Mouse (Mus musculus): ENCODE results near the gene Cerk.
"Not testable (repeated sequence)": the region's sequence is repeated elsewhere in the genome, so short reads cannot be mapped to it uniquely, and the experiment has no call there.

Gene Cerk

DNA sequence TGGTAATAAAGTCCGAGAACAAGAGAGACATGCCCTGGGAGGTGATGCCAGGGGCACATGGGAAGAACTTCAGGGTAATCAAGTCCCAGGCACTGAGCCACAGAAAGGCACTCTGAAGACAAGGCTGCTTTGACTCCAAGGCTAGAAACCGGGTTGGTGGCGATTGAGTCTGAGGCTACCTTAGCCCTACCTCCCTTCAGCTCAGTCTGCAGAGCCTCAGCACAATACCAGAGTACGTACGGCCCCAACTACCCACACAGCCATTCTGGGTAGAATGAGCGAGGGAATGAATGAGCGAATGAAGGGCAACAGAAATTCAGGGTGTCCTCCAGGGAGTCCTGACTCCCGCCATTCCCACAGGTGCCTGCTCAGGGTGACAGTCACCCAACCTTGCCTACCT, 2.5 kb downstream of the Cerk start:
- no peak for DNase-seq (ENCODE audit: extremely low read depth, insufficient read length, low spot score)

DNA sequence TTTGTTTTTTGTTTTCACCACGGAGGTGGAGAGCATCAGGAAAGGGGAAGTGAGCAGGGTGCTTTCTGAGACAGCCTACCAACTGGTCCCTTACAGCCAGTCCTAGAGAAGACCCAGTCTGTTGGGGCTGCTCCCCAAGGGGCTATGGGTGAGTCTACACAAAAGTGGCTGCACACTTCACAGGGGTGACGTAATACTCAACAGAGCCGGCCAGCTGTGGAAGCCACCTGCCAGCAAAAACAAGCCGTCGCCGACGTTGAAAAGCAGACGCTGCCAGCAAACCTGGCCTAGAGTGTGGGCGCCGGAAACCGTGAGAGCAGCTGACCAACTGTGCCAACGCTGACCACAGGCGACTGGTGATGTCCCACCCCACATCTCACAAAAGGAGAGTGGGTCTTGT, 3.3 kb downstream of the Cerk start:
- peak; percentile 67 for DNase-seq (ENCODE audit: extremely low read depth, insufficient read length, low spot score)

DNA sequence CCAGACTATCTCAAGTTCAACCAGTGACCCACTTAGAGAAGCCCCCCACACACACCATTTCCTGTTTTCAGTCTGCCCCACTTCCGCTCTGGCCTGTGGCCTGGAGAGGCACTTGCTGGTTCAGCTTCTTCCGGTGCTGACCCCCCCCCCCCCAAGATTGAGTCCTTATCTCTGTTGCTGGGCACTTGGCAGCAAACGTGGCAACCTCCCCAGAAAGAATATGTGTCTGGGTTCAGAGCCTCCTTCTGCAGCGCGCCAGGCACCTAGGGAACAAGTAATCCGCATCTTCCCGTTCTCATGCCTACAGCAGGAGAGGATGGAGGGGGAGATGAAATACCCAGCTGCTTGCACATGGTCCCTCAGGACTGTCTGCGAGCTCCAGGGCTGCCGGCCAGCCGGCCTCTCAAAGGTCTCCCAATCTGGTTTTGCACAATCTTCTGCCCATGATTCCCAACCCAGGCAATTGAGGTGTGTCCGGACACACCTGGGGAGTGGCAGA, 4.0 kb downstream of the Cerk start:
- DNase-seq (ENCODE audit: extremely low read depth, insufficient read length, low spot score): no peak

DNA sequence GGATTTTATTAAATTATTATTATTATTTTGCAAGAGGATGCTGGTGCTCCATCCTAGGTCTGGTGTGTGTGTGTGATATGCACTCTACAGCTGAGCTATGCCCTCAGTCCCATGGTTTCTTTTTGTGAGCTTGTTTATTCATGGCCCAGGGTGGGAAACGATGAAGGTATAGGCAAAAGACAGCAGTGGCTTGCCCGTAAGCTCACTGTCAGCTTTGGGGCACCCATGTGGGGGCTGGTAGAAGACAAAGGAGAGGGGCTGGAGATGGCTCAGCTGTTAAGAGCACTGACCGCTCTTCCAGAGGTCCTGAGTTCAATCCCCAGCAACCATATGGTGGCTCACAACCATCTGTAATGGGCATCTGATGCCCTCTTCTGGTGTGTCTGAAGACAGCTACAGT, 4.6 kb downstream of the Cerk start:
- not testable (repeated sequence) for DNase-seq (ENCODE audit: extremely low read depth, insufficient read length, low spot score)

DNA sequence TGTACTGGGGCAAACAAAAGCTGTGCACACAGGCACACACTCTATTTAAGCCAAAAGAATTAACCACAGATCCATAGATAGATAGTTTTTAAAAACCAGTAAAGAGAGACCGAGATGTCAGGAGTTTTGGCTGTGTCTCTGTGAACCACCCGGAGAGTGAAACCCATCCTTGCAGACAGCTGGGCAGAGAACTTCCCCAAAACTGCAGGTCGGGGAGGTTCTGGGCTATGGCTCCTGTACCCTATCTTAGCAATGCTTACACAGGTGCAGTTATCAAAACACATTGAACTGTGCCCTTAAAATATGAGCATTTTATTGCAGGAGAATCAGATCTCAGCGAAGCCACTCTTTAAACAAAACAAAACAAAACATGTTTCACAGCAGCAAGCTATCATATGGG, 5.5 kb downstream of the Cerk start:
- no peak for DNase-seq (ENCODE audit: extremely low read depth, insufficient read length, low spot score)

DNA sequence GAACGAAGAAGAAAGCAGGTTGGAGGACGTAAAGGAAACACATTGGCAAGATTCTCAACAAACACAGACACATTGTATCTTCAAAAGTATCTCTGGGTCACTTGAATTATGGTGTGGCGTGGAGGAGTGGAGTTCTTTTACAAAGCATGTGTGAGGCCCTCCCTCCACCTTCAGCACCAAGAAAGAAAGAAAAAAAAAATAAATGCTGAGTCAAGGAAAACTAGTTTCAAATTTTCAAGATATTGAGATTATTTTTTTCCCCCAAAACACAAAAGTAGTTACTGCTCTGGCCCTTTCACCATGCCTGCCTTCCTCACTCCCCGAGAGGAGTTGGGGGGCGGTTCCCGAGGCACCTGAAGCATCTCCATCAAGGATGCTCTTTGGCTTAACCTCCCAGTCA, 7.3 kb downstream of the Cerk start:
- no peak for DNase-seq (ENCODE audit: extremely low read depth, insufficient read length, low spot score)

DNA sequence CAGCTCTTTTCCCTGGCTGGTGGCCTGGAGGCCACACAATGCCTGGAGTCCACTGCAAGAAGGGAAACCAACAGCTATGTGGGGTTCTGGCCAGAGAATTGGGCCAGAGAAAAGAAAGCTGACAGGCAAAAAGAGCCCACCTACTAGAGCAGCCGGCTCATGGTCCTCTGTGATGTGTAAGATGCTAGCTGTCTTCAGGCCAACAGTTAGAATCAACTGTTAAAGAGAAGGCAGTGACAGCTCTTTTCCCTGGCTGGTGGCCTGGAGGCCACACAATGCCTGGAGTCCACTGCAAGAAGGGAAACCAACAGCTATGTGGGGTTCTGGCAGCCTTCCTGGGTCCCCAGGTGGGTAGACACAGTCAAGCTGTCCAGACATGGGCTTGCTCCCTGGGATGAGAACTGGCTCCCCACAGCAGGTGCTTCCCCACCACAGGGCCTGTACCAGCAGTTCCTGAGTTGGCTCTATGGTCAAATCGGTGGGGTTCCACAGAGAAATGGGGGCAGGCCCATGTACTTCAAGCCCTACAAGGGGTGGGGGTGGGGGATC, 8.2 kb downstream of the Cerk start:
- not testable (repeated sequence) for DNase-seq (ENCODE audit: extremely low read depth, insufficient read length, low spot score)

DNA sequence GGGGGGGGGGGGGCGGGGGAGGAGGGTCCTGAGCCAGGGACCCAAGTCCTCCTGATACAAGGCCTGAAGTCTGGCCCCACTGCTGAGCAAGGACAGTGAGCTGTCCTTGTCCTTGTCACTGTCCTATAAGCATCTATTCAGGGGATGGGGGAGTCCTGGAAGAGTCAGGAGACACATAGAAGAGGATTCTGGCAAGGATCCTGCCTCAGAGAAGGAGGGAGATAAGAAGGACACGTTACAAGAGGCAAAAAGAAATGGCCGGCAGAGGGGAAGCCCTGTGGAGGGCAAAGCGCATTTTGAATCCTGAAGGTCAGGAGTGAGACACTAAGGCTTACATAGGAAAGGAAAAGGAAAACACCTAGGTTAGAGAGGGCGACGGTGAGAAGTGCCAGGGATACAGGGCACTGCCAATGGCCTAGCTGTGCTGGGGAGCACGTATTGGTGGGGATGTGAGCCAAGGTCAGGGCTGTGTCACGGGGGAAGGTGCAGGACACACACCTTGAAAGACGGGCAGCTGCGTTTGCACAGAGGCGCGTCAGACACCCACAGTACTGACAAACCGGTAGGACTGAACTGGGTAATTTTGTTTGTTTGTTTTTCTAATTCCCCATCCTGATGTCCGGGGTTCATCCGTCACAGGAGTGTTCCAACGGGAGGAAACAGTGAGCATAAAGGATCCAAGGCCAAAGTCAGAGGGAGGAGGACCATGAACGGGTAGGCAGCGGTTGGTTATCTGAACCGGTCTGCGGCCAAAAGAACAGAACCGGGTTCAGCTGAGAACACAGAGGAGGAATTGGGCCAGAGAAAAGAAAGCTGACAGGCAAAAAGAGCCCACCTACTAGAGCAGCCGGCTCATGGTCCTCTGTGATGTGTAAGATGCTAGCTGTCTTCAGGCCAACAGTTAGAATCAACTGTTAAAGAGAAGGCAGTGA, 8.9 kb downstream of the Cerk start:
- DNase-seq (ENCODE audit: extremely low read depth, insufficient read length, low spot score): no peak

DNA sequence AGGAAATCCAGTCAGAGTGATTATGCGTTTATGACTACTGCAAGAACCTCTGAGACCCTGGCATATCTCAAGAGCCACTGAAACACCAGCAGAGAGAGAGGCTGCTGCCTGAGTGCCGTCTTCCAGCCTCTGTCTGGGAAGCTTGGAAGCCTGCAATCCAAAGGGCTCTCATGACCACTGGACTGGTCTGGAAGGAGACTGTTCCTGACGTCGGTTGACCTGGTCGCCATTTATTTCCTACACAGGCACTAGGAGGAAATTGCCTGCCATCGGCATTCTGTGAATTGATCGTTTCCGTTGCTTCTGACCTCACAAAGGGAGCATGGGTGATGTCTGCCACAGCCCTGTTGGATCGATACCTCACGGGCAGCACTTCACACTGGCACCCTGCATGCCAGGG, 9.8 kb downstream of the Cerk start:
- DNase-seq (ENCODE audit: extremely low read depth, insufficient read length, low spot score): no peak

DNA sequence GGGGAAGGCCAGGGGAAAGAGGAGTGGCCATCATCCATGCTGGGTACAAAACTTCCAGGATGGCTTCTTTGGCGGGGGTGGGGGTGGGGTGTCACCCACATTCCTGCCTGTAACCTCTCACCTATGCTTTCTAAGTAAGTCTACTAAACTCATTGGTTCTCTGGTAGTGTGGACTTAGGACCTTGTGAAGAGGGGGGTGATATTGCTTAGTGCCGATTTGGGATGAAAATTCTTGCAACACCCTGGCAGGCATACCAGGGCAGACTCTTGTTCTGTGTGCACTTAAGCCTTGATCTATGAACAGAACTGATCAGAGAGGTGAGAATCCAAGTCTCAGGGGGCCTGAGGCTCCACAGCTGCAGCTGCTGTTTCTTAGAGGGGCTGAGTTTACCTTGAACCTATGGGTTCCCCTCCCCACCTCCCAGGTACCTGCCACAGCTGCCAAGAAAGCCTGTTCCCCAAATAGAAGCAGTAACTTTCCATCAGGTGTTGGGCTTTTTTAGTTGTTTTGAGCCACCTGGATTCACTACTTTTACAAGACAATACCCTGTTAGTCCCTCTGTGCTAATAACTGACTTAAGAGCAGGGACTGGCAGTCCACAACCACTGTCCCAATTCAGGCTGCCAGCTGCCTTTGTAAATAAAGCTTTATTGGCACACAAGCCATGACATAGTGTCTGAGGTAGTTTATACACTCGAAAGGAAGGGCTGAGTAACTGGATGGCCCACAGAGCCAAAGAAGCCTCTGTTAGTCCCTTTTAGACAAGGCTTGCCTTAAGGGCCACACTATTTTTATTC, 10.5 kb downstream of the Cerk start:
- DNase-seq (ENCODE audit: extremely low read depth, insufficient read length, low spot score): no peak

DNA sequence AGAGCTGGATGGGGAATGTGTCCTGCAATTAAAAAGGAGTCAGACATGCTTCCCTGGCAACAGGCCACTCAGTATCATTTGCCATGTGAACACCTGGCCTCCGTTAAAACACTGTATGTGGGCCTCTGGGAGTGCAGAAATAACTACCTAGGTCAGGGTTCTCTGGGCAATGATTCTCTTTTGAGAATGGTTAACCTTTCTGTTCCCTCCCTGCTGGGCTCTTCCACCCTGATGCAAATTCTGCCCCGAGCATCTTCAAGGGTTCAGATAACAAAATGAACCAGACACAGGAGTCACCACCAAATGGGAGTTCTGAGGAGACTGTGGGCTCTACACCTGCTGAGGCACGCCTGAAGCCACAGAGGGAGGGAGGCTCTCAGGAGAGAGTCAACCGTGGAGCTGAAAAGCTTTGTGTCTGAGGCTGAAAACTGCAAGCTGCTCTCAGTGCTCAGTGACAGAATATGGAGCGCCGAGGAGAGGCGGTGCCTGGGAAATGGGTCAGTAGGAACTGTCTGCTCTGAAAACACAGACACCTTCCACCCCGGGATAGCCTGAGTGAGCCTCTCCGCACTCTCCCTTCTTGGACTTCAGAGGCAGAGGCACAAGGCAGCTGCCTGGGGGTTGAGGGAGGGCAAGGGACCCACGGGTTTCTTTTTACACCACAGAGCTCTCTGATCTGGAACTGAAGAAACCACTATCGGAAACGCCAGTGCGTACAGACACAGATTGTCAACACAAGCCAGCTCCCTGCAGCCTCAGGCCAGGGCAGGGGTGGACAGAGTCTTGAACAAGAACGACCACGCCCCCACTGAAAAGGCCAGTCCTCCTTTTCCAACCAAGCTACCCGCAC, 12.6 kb downstream of the Cerk start:
- DNase-seq (ENCODE audit: extremely low read depth, insufficient read length, low spot score): no peak

DNA sequence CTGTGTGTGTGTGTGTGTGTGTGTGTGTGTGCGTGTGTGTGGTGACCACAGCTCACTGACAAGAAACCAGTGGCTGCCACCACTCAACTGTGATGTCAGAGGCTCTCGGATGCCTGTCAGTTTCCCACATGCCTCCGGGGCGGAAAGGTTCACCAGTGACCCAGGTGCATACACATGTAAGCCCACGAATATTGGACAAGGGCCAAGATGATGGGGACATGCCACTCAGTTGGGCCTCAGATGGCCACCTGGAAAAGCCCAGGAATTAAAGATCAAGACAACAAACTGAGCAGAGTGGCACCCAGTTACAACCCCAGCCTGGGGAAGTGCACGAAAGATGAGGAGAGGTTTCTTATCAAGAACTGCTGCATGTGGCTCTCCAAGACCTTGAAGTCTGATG, 13.4 kb downstream of the Cerk start:
- DNase-seq (ENCODE audit: extremely low read depth, insufficient read length, low spot score): no peak

DNA sequence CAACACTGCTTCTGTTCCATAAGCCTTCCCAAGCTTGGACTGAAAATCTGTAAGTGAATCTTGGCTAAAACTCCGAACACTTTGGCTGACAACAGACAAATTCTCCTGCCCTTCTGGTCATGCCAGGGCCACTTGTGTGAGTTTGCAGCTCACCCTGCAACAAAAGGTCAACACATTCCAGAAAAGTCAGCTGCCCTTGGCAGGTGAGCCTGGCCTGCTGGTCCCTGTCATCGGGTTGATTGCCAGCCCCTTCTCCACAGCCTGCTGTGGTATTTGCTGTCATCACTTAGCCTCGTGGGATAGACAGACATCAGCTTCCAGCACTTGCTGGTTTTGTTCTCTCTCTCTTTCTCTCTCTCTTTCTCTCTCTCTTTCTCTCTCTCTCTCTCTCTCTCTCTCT, 13.8 kb downstream of the Cerk start:
- peak; percentile 47 for DNase-seq (ENCODE audit: extremely low read depth, insufficient read length, low spot score)

DNA sequence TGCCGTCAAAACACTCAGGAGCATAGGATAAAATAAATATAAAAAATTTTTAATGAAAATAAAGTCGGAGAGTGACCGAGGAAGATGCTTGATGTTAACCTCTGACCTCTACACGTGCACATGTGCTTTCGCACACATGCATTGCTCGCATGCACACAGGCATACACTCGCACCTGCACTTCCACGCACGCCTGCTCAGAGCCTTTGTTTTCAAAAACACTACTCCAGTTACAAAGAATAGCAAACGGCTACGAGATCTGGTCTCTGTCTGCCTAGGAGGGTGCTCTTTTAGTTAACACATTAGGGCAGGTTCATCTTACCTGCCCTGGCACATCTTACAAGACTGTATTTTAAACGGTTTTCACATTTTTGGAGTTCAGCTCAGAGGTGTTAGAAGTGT, 14.6 kb downstream of the Cerk start:
- no peak for DNase-seq (ENCODE audit: extremely low read depth, insufficient read length, low spot score)

DNA sequence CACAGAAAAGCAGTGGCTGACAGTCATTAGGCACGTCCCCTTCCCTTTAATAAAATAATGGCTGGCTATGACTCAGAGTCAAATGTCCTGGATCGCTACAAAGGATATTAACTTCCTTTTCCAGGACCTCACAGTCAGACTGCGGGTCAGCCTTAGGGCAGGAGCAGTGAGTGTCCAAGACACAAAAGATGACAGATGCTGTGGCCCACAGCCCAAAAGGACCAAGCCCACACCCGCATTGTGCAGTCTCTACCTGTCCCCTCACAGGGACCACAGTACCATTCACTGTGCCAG, 16.2 kb downstream of the Cerk start:
- DNase-seq (ENCODE audit: extremely low read depth, insufficient read length, low spot score): no peak

DNA sequence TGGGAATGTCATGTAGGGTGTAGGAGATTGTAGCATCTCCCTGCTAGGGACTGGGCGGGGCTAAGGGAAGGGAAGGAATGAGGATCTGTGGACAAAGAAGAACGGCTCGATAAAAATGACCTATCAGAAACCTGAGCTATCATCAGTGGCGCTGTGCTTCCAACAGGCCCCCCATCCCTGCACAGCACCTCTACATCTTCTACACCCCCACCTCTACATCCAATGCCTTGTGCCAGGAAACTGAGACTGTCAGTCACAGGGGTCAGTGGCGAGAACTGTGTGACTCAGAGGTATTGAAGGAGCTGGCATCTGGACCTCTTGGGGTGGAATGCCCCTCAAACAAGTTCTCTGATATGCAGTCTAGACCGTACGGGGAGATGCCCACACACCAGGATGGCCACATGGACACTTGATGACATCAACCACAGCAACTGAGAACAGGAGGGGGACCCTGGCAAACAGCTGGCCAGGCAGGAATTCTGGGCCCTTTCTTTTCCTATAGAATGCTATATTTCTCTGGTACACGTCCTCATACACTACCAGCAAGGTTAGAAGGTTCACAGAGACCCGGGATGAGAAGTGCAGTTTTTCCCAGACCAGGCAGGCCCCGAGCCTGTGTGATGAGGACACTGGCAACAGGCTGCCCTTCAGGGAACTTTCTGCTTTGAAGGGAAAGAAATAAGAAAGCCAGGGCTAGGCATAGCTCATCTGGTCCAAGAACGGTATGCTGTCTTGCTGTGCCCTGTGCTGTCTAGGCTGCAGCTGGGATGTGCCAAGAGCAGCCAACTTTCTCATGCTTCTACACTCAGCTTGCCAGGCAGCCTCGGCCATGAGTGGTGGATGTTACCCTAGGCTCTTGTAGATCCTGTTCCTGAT, 16.8 kb downstream of the Cerk start:
- DNase-seq (ENCODE audit: extremely low read depth, insufficient read length, low spot score): no peak

DNA sequence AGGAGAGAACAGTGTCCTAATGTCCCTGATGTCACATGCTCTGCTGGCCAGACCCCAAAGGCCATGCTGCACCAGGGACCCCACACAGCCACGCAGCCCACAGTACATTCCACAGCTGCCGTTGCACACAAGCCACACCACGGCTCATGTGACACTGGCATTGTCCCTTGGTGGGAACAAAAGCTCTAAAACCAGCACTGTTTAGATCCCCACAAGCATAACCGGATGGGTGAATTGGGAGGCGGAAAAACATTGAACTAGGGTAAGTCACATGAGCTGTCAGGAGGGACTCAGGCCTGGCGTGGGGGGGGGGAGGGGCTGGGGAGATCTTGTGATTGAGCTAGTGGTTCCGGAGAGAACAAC, 17.5 kb downstream of the Cerk start:
- no peak for DNase-seq (ENCODE audit: extremely low read depth, insufficient read length, low spot score)

DNA sequence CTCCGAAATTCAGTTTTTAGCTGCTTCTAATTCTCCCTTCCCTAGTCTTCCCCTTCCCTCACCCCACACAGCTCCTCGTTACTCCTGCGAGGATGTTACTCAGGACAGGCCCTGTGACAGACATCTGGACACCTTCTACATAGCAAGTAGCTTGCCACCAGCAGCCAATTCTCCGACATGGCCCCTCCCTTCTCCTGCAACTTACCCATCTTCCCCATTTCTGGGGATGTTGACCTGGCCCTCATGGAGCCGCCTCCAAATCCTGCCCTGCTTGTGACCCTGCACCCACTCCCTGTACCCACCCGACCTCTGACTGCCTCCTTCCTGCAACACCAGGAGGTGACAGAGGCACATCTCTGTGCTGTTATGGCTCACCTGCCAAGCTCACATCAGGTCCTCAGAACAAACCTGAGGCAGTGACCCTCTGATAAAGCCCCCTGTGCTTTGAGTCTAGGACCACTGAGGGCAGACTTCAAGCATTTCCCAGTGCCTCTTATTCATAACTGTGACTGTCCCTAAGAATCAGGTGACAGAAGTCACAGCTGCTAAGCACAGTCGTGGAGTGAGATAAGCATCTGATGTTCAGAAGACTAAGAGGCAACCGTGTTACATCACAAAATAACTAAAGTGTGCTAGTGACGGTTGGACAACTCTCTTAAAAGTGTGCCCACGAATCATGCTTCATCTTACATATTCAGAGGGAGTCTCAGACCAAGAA, 18.0 kb downstream of the Cerk start:
- DNase-seq (ENCODE audit: extremely low read depth, insufficient read length, low spot score): no peak

DNA sequence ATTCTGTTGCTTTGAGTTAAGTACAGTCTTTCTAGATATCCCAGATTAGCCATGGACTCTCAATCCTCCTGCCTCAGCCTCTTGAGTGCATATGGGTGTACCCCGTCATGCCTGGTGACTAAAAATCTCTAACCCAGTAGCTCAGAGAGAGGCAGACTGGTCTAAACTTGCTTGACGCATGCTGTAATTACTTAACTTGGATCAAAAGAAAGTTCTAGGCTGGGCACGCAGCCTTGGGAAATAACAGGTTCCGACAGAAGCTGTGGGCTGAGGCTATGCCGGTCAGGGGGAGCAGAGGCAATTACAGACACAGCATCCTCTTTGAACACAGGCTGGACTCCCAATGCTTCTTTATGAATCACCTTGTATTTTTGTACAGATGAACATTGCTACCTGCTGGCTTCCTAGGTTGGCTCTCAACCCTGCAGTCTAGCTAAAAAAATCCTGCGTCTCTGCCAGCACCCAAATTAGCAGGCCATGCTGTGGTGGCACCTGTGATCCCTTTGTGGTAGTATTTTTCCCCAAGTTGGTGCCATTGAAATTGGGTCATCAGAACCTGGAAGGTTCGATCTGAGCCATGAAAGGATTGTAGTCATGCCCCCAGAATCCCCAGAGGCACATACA, 18.8 kb downstream of the Cerk start:
- DNase-seq (ENCODE audit: extremely low read depth, insufficient read length, low spot score): no peak

Measured in 3134 (cell line).